Mouse (Mus musculus) forebrain, embryonic 12.5 days (tissue): ENCODE measurements at regions not wholly inside any gene's neighbourhood (a gene's known extent, or its start where the extent isn't known, plus 50 kb on each side); places are given as distances from the start of the nearest gene placed in this dataset.

Experiments
- ATAC-seq: fragments of 200-750 bp; cut with Nextera tagmentation; 2 replicates; pipeline ENCODE4 v1.8.0; 2017; ENCODE audit warnings: moderate TSS enrichment; ENCODE audit not compliant: low FRiP score
- H3K27ac ChIP-seq: fragments of 300-500 bp; sonication (generic); 2 replicates; pipeline ENCODE4 v1.5.1; 2016; ENCODE audit warnings: mild to moderate bottlenecking
- H3K27me3 ChIP-seq: fragments of 300-500 bp; sonication (generic); 2 replicates; pipeline ENCODE4 v1.6.1; 2016; ENCODE audit warnings: mild to moderate bottlenecking
- H3K36me3 ChIP-seq: fragments of 300-500 bp; sonication (generic); replicated peaks from 2 replicates; pipeline ENCODE4 v1.6.1; 2016; ENCODE audit warnings: mild to moderate bottlenecking
- H3K4me1 ChIP-seq: fragments of 300-500 bp; sonication (generic); 2 replicates; pipeline ENCODE4 v1.6.1; 2016
- H3K4me2 ChIP-seq: fragments of 300-500 bp; sonication (generic); 2 replicates; pipeline ENCODE4 v1.6.1; 2016; ENCODE audit warnings: mild to moderate bottlenecking, moderate library complexity
- H3K4me3 ChIP-seq: fragments of 300-500 bp; sonication (generic); replicated peaks from 2 replicates; pipeline ENCODE4 v1.5.1; 2016; ENCODE audit warnings: mild to moderate bottlenecking
- H3K9ac ChIP-seq: fragments of 300-500 bp; sonication (generic); 2 replicates; pipeline ENCODE4 v1.6.1; 2016; ENCODE audit warnings: mild to moderate bottlenecking
- H3K9me3 ChIP-seq: fragments of 300-500 bp; sonication (generic); 2 replicates; pipeline ENCODE4 v1.6.1; 2016
- WGBS: fragments of 180-500 bp; shearing (Covaris S2); methylation state at CpG from one replicate; pipeline ENCODE4 v1.1.7; 2016; 5-methylcytosine and 5-hydroxymethylcytosine counted together

DNA sequence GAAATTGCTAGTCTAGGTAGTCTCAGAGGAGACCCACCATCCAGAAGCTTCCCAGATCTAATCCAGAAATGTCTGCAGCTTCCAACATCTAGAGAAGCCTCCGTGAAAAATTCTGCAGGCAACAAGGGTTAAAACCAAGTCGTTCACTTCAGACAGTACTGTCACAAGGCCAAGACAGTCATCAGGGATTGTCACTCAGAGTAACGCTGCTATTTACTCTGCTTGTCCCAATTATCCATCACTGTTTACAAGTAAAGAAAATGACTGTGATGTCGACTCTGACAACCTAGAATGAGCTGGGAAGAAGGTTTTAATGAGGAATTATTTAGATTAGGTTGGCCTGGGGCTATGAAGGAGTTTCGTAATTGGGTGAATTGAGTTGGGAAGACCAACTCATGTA lies 82.1 kb upstream of the Rasgrf1 start:
- Histone ChIP-seq H3K9me3 (no peaks in the 10 kb centered on the region), H3K4me2 (peak overlapping the region; percentile 45; the same call in 1 of the 2 replicates), H3K9ac (no peak overlapping the region), H3K4me1 (no peaks in the 10 kb centered on the region), H3K36me3 (no peaks in the 10 kb centered on the region), H3K27me3 (no peaks in the 10 kb centered on the region), H3K4me3 (no peak overlapping the region), H3K27ac (no peak overlapping the region)
- WGBS: 54% methylated on average over 5 of the region's 5 CpGs
- ATAC-seq: 0 out of 2 replicates have a peak, but pooled peaks have one; percentile 12

GRCm38 (mm10) chr9:89826712-89827548 lies 82.8 kb upstream of the Rasgrf1 start:
- Histone ChIP-seq H3K9ac (no peak overlapping the region), H3K4me1 (no peaks in the 10 kb centered on the region), H3K9me3 (no peaks in the 10 kb centered on the region), H3K27ac (no peak overlapping the region), H3K4me2 (peak overlapping the region; percentile 45), H3K4me3 (peak overlapping the region; percentile 30), H3K27me3 (no peaks in the 10 kb centered on the region), H3K36me3 (no peaks in the 10 kb centered on the region)
- ATAC-seq: peak; percentile 91
- 35% methylated on average over 24 of the region's 24 CpGs for WGBS

- H3K4me2 ChIP-seq: no peak overlapping the region
- no peak overlapping the region for H3K4me3 ChIP-seq
- no peak overlapping the region for H3K27ac ChIP-seq
- no peaks in the 10 kb centered on the region for H3K36me3 ChIP-seq
- peaks cover 4% of the 10 kb centered on the region for H3K4me1 ChIP-seq
- WGBS: 86% methylated on average over 4 of the region's 4 CpGs
- ATAC-seq: no peak
- no peaks in the 10 kb centered on the region for H3K9me3 ChIP-seq
- no peak overlapping the region for H3K9ac ChIP-seq
- no peaks in the 10 kb centered on the region for H3K27me3 ChIP-seq
Observed at GRCm38 (mm10) chr9:89821853-89822243, 83.6 kb upstream of the Ankrd34c start.

GRCm38 (mm10) chr9:89821109-89821852 lies 83.0 kb upstream of the Ankrd34c start:
- H3K4me3 ChIP-seq: no peak overlapping the region
- peak; percentile 62 for ATAC-seq
- WGBS: 68% methylated on average over 18 of the region's 20 CpGs
- no peak overlapping the region for H3K4me2 ChIP-seq
- no peak overlapping the region for H3K9ac ChIP-seq
- no peak overlapping the region for H3K27ac ChIP-seq
- no peaks in the 10 kb centered on the region for H3K36me3 ChIP-seq
- no peaks in the 10 kb centered on the region for H3K9me3 ChIP-seq
- no peaks in the 10 kb centered on the region for H3K27me3 ChIP-seq
- H3K4me1 ChIP-seq: peaks cover 4% of the 10 kb centered on the region

GRCm38 (mm10) chr9:89813616-89814318 lies 75.5 kb upstream of the Ankrd34c start:
- Histone ChIP-seq H3K4me2 (no peak overlapping the region), H3K27me3 (no peaks in the 10 kb centered on the region), H3K4me1 (0 out of 2 replicates have a peak, but pooled peaks cover 4% of the 10 kb centered on the region), H3K4me3 (no peak overlapping the region), H3K36me3 (no peaks in the 10 kb centered on the region), H3K27ac (no peak overlapping the region), H3K9me3 (no peaks in the 10 kb centered on the region), H3K9ac (no peak overlapping the region)
- peak; percentile 84 for ATAC-seq
- 36% methylated on average over 8 of the region's 8 CpGs for WGBS

GRCm38 (mm10) chr9:89807381-89807780 lies 69.1 kb upstream of the Ankrd34c start:
- no peaks in the 10 kb centered on the region for H3K27me3 ChIP-seq
- no peak overlapping the region for H3K27ac ChIP-seq
- H3K36me3 ChIP-seq: no peaks in the 10 kb centered on the region
- H3K4me2 ChIP-seq: no peak overlapping the region
- no peaks in the 10 kb centered on the region for H3K9me3 ChIP-seq
- H3K9ac ChIP-seq: no peak overlapping the region
- 27% methylated on average over 6 of the region's 6 CpGs for WGBS
- no peak overlapping the region for H3K4me3 ChIP-seq
- H3K4me1 ChIP-seq: no peaks in the 10 kb centered on the region
- no peak for ATAC-seq

GRCm38 (mm10) chr9:89802658-89803057 lies 64.4 kb upstream of the Ankrd34c start:
- 88% methylated on average over 10 of the region's 10 CpGs for WGBS
- H3K36me3 ChIP-seq: no peaks in the 10 kb centered on the region
- H3K9ac ChIP-seq: no peak overlapping the region
- H3K27ac ChIP-seq: no peak overlapping the region
- H3K4me3 ChIP-seq: no peak overlapping the region
- H3K27me3 ChIP-seq: no peaks in the 10 kb centered on the region
- H3K9me3 ChIP-seq: no peaks in the 10 kb centered on the region
- no peaks in the 10 kb centered on the region for H3K4me1 ChIP-seq
- H3K4me2 ChIP-seq: no peak overlapping the region
- no peak; the same call in 1 of the 2 replicates for ATAC-seq

GRCm38 (mm10) chr9:89793018-89793417 lies 54.7 kb upstream of the Ankrd34c start:
- Histone ChIP-seq H3K4me2 (no peak overlapping the region), H3K4me1 (no peaks in the 10 kb centered on the region), H3K9ac (no peak overlapping the region), H3K27ac (no peak overlapping the region), H3K4me3 (no peak overlapping the region), H3K36me3 (no peaks in the 10 kb centered on the region), H3K9me3 (no peaks in the 10 kb centered on the region), H3K27me3 (no peaks in the 10 kb centered on the region)
- ATAC-seq: no peak
- WGBS: 7% methylated on average over 6 of the region's 6 CpGs

DNA sequence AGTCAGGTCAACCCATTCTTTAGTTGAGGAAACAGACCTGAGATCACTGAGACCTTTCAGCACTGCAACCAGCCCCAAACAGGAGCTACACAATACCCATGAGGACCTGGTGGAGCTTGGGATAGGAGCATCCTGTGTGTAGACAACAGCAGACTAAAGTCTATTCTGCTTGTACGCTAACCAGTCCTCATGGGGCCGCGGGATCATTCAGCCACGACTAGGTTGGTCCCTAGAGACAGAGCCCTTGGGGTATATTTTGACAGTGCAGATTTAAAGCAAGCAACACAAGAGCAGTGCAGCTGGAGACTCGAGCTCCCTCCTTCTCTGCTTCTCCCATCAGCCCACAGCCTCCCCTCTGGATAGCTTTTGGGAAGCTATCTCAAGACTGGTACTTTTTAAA lies 51.7 kb upstream of the Ankrd34c start:
- Histone ChIP-seq H3K4me1 (peaks cover 3% of the 10 kb centered on the region; the same call in 1 of the 2 replicates), H3K9ac (no peak overlapping the region), H3K4me2 (no peak overlapping the region), H3K36me3 (no peaks in the 10 kb centered on the region), H3K9me3 (no peaks in the 10 kb centered on the region), H3K27ac (no peak overlapping the region), H3K27me3 (no peaks in the 10 kb centered on the region), H3K4me3 (no peak overlapping the region)
- WGBS: 78% methylated on average over 5 of the region's 5 CpGs
- no peak for ATAC-seq

DNA sequence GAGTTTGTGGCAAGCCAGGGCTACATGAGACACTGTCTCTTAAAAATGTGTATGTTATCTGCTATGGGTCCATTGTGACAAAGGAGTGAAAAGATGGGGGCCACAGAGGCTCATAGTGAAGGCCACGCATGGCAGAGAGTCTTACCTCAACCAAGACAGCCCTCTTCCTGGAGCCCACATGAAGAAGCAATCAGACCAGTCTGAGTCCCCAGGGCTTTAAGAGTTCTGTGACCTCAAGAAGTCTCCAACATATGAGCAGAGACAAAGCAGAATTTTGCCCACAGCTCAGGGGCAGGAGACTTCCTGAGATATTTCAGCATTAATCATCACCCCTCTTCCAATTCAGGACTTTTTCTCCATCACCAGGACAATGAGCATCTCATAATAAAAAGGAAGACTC lies 50.4 kb upstream of the Ankrd34c start:
- 96% methylated on average over 1 of the region's 1 CpGs for WGBS

More for the DNA sequence above, 50.4 kb upstream of the Ankrd34c start:
- H3K4me2 ChIP-seq: no peak overlapping the region
- H3K27me3 ChIP-seq: no peaks in the 10 kb centered on the region
- H3K4me1 ChIP-seq: peaks cover 3% of the 10 kb centered on the region; the same call in 1 of the 2 replicates
- H3K9me3 ChIP-seq: no peaks in the 10 kb centered on the region
- H3K9ac ChIP-seq: no peak overlapping the region
- no peak for ATAC-seq
- no peak overlapping the region for H3K4me3 ChIP-seq
- no peak overlapping the region for H3K27ac ChIP-seq
- H3K36me3 ChIP-seq: no peaks in the 10 kb centered on the region
